Mouse (Mus musculus) neural tube, embryonic 10.5 days (tissue): ENCODE data around the gene Mkln1.

ENCODE experiments used
- DNase-seq: peaks from one replicate; pipeline ENCODE4 v3.0.0-alpha.2; 2017; ENCODE audit warnings: low spot score; ENCODE audit errors: extremely low spot score

The Mkln1 gene

GRCm38 (mm10) chr6:31397775-31398430 lies 632 bp upstream of the Mkln1 start:
- no peak for DNase-seq

DNA sequence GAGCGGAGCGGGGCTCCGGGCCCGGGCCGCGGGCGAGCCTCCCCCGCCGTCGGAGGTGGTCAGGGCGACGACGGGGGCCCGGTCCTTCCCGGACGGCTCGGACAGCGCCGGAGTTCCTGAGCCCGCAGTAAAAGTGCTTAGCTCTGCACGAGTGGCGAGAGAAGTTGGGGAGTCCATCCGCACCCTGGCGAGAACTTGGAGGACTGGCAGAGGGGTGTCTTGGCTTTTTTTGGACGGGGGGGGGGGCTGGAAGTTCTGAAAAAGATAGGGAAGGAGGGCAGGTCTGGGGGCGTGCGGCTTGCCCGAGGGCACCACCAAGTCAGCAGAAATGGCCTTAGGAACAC lies 643 bp downstream of the Mkln1 start:
- DNase-seq: no peak

DNA sequence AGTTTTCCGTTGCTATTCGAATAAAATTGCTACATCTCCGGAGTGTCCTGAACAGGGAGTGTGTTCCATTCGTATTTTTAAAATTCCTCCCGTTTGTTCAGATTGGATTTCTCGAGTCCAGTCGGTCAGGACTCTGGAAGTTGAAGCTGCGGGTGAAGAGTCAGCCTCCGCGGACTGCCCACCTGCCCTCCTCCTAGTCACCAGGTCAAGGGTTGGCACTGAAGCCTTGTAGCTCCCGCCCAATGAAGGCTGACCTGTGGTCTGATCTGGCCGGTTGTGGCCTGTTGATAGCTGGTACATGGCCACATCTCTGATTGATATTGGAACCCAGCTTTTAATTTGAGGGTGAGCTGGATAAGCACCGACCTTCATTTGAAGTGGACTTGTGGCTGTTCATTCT lies 1.0 kb downstream of the Mkln1 start:
- DNase-seq: peak; percentile 37

GRCm38 (mm10) chr6:31411017-31411416 lies 12.5 kb downstream of the Mkln1 start:
- DNase-seq: no peak

- no peak for DNase-seq
Measured at GRCm38 (mm10) chr6:31412487-31412886, 14.0 kb downstream of the Mkln1 start.

DNA sequence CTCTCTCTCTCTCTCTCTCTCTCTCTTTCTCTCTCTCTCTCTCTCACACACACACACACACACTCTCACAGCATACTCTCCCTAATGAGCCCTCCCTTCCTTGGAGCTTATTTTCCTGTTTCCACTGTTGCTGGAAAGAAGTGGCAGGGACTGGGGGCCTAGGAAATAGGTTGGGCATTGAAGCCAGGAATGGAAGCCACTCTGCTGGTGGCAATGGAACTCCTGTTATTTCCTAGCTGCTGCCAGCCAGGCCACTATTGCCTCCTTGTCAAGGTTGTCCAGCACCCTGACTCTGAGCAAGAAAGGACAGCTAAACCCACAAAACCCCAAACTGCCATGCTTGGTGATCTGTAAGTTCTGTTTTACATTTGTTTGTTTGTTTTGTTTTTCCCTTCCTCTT lies 15.0 kb downstream of the Mkln1 start:
- DNase-seq: no peak

GRCm38 (mm10) chr6:31414303-31414702 lies 15.8 kb downstream of the Mkln1 start:
- DNase-seq: no peak

- no peak for DNase-seq
Measured at GRCm38 (mm10) chr6:31425428-31425827, 26.9 kb downstream of the Mkln1 start.

- DNase-seq: no peak
Measured at GRCm38 (mm10) chr6:31437264-31437663, 38.7 kb downstream of the Mkln1 start.

GRCm38 (mm10) chr6:31445258-31445657 lies 46.7 kb downstream of the Mkln1 start:
- no peak for DNase-seq

DNA sequence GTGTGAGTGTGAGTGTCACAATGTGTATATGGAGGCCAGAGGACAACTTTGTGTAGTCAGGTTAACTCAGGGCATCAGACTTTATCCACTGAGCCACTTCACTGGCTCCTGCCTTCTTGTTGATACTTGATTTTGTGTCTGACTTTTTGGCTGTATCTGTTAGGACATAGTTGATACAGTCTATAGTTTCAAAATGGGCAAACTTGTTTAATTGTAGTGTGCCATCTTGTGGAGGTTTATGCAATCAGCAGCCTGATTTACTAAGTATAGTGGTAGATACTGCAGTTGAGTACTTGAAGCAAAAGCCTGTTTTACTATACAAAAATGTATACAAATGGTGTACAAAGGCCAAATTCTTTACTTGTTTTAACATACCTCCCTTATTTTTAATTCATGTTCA lies 55.2 kb downstream of the Mkln1 start:
- DNase-seq: no peak

GRCm38 (mm10) chr6:31455376-31455775 lies 56.8 kb downstream of the Mkln1 start:
- DNase-seq: no peak

DNA sequence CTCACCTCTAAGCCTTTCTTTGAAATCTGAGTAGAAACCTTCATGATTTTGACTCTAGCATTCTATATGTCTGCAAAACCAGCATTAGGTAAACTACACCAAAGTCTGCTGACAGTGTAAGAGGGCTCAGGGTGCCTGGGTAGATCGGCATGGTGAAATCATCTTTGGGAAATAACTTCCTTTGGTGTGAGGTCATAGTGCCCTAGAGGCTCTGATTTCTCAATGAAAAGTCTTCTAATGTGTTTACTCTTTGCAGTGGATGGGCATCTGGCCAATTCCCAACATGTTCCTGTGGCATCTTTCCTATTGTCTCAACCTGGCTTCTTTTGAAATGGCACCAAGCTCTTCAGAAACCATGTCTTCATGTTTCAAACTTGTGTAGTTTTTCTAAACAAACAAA lies 58.5 kb downstream of the Mkln1 start:
- no peak for DNase-seq

GRCm38 (mm10) chr6:31469431-31469830 lies 70.9 kb downstream of the Mkln1 start:
- DNase-seq: no peak

DNA sequence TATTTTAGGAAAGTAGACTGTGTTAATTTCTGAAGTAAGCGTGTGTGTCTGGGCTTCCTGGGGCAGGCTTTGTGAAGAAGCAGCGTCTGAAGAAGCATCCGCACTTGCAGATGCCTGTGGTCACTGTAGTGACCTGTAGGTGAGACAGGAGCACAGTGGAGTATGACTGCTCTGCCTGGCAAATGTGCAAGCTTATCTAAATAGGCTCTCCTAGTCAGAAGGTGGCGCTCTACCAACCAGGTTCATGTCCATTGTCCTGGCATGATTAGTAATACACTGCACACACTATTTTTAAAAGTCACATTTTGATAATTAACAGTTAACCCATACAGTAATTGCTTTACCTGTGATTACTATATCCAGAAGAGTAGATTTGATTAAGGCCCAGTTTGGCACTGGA lies 79.7 kb downstream of the Mkln1 start:
- DNase-seq: no peak

DNA sequence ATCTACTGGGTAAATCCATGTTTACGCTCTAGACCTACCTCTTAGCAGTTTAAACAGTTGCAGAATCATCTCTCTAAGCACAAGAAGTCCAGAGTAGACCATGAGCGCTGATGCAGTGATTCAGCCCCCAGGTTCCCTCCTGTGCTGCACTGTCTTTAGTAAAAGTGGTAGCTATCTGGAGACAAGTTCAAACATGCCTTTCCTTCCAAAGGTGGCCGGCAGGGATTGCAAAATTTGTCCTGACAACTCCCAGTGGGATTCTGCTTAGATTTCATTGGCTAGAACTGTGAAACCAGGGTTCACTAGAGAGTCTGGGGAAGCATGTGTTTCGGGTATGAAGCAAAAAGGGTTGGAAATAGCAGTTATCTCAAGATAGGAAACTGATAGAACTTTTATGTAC lies 81.5 kb downstream of the Mkln1 start:
- no peak for DNase-seq

DNA sequence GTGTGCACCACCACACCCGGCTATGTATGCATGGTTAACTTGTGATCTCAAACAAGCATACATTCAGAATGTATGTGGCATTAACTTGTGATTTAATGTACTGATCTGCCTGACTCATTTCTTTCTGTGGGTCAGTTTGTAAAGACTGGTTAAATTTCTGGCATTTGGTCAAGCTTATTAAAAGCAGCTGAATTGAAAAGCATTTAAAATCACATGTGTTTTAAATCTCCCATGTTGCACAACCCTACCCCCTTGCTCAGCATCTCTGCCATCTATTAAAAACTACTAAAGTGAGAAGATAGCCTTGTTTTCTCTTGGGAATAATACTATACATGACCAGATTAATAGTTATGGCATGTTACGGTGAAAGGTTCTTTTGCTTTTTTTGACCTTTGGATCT lies 88.1 kb downstream of the Mkln1 start:
- DNase-seq: no peak

- DNase-seq: no peak
Measured at GRCm38 (mm10) chr6:31489950-31490349, 91.4 kb downstream of the Mkln1 start.

- no peak for DNase-seq
Measured at GRCm38 (mm10) chr6:31495122-31495731, 96.7 kb downstream of the Mkln1 start.

GRCm38 (mm10) chr6:31496227-31496626 lies 97.7 kb downstream of the Mkln1 start:
- DNase-seq: no peak

- DNase-seq: no peak
Measured at GRCm38 (mm10) chr6:31499836-31500235, 101.3 kb downstream of the Mkln1 start.

- DNase-seq: no peak
Measured at GRCm38 (mm10) chr6:31500260-31500659, 101.7 kb downstream of the Mkln1 start.

- no peak for DNase-seq
Measured at GRCm38 (mm10) chr6:31500691-31501090, 102.2 kb downstream of the Mkln1 start.

- no peak for DNase-seq
Measured at GRCm38 (mm10) chr6:31502614-31503013, 104.1 kb downstream of the Mkln1 start.
